Mouse (Mus musculus): Measurements from ENCODE around the gene Trim72. TPM values are rescaled to one million over a fixed set of nuclear protein-coding genes. Genes with fewer than 3 reads are reported as not detected.
A peak's percentile ranks its signal among the peaks of the same experiment; 100 is the strongest.

Gene Trim72
- polyA plus RNA-seq (2012): 0.02 TPM in 1 of 2 replicates, not detected in the other

DNA sequence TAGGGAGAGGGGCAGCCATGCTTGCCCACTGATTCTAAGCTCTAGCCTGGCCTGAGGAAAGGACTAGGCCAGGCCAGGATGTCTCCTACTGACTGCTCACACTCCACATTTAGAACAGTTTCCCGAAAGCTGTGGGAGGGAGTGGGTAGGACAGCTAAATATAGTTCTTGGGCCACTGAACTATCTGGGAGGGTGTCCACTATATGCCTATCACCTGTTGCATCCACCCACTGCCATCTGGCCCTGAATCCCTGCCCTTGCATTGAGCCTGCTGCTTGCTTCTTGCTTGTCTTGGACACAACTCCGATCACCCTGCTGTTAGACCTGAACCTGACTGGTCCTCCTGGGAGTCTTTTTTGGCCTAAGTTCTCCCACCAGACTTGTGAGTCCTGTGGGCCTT lies at the start of gene Trim72:
Trim72 (plus strand) TSS at position 262 of the 400 bp plus-strand sequence.
- TF ChIP-seq TAL1 (IDR thresholded peaks at IDR 0.05; ENCODE audit: low read length): no peak
- no peak for TF ChIP-seq GATA1 (IDR thresholded peaks at IDR 0.05; ENCODE audit: low read length)
- peaks cover 2% of the 10 kb centered on the region; the same call in 1 of the 2 replicates for H3K4me1 ChIP-seq (ENCODE audit: control insufficient read depth)
- peaks cover 3% of the 10 kb centered on the region; the same call in 1 of the 2 replicates for H3K9me3 ChIP-seq (ENCODE audit: control insufficient read depth, low read length)
- no peaks in the 10 kb centered on the region for H3K36me3 ChIP-seq (ENCODE audit: control insufficient read depth)
- H3K27me3 ChIP-seq (ENCODE audit: control insufficient read depth): peaks cover 13% of the 10 kb centered on the region
- H3K4me3 ChIP-seq (replicated peaks): no peak within 1 kb of the TSS

DNA sequence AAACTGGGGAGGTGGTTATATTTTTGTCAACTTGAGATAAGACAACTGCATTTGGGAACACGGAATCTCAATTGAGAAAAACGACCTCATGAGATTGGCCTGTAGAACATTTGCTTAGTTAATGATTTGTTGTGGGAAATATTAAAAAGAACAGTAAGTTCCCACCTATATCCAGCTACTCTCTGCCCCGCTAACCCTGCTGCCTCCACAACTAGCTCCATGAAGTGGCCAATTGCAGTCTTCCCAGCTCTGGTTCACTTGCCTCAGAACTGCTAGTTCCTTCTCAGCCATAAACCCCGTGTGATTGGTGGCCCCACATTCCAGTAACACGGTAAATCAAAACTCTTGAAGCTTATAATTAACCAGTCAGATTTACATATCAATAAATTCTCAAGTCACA lies 44.4 kb upstream of the Trim72 start:
- TF ChIP-seq GATA1 (IDR thresholded peaks at IDR 0.05; ENCODE audit: low read length) (no peak), TAL1 (IDR thresholded peaks at IDR 0.05; ENCODE audit: low read length) (no peak)
- H3K9me3 ChIP-seq (ENCODE audit: control insufficient read depth, low read length): no peaks in the 10 kb centered on the region
- H3K4me1 ChIP-seq (ENCODE audit: control insufficient read depth): no peaks in the 10 kb centered on the region
- no peaks in the 10 kb centered on the region for H3K36me3 ChIP-seq (ENCODE audit: control insufficient read depth)
- H3K4me3 ChIP-seq (replicated peaks): no peak overlapping the region
- H3K27me3 ChIP-seq (ENCODE audit: control insufficient read depth): peaks cover 2% of the 10 kb centered on the region

DNA sequence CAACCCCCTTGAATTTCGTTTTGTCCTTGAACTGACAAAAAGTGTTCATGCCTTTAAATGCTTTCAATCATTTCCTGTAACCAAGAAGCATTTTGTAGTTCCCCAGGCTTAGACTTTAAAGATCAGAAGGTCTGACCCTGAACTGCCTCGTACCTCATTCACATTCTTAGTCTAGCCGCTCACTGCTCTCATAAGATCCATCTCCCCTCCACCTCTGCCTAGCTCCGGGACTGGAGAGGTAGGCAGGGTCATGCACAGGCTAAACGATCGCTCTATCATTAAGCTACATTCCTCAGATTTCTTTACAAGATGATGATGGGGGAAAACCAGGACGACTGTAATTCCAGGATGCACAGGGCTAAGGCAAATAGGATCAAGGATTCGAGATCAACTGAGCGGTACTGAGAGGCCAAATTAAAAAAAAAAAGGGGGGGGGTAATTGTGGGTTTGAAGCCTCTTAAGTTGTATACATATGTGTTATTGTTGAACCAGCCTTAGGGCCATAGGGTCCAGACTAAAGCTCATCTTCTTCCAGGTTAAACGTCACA lies 37.3 kb upstream of the Trim72 start:
- Histone ChIP-seq H3K27me3 (ENCODE audit: control insufficient read depth) (no peaks in the 10 kb centered on the region), H3K4me1 (ENCODE audit: control insufficient read depth) (peaks cover 38% of the 10 kb centered on the region), H3K4me3 (replicated peaks) (peak overlapping the region; percentile 97), H3K36me3 (ENCODE audit: control insufficient read depth) (peaks cover 28% of the 10 kb centered on the region), H3K9me3 (ENCODE audit: control insufficient read depth, low read length) (no peaks in the 10 kb centered on the region)
- no peak for TF ChIP-seq TAL1 (IDR thresholded peaks at IDR 0.05; ENCODE audit: low read length)
- no peak for TF ChIP-seq GATA1 (IDR thresholded peaks at IDR 0.05; ENCODE audit: low read length)

DNA sequence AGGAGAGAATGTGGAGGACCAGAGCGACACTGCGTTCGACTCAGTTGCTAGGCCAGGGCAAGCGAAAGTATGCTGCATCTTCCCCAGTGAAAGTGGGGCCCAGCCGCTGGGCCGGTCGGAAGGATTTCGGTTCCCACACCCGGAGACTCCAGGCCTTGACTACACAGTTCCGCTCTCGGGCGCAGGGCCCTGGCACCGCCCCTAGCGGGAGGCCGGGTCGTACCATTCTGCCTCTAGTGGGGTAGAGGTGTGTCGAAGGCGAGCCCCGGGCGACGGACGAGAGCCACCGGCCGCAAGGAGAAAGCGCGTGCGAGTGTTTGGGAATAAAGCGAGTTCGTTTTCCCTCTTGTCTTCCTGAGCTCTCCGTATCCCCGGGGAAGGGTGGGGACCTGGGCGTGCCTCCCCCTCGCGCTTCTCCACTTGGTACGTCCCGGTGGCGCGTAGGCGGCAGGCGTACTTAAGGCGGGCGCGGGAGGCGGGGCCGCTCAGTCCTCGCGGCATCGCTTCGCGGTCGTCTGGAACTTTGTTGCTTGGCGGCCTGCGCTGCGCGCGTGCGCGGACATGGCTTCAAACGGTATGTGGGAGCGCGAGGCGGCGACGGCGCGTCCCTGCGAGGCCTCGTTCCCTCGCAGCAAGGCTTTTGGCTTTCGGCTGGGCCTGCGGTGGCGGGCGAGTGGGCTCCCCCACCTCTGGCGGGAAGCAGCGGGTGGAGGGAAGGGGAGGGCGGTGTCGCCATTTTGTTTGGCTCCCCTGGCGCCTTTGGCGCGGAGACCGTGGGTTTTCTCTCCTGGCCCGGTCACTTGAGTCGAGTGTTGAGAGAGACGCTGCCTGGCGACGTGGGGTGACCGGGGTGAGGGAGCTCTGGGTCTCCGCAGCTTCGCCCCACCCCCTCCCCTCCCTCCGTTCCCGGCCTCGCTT lies 36.5 kb upstream of the Trim72 start, which contains the start of gene Fus:
Fus (plus strand) TSS at position 454 of the 918 bp plus-strand sequence.
- Histone ChIP-seq H3K9me3 (ENCODE audit: control insufficient read depth, low read length) (no peaks in the 10 kb centered on the region), H3K4me3 (replicated peaks) (peak within 1 kb of the TSS; percentile 97), H3K36me3 (ENCODE audit: control insufficient read depth) (peaks cover 36% of the 10 kb centered on the region), H3K4me1 (ENCODE audit: control insufficient read depth) (peaks cover 42% of the 10 kb centered on the region), H3K27me3 (ENCODE audit: control insufficient read depth) (no peaks in the 10 kb centered on the region)
- TF ChIP-seq TAL1 (IDR thresholded peaks at IDR 0.05; ENCODE audit: low read length): no peak
- TF ChIP-seq GATA1 (IDR thresholded peaks at IDR 0.05; ENCODE audit: low read length): no peak

DNA sequence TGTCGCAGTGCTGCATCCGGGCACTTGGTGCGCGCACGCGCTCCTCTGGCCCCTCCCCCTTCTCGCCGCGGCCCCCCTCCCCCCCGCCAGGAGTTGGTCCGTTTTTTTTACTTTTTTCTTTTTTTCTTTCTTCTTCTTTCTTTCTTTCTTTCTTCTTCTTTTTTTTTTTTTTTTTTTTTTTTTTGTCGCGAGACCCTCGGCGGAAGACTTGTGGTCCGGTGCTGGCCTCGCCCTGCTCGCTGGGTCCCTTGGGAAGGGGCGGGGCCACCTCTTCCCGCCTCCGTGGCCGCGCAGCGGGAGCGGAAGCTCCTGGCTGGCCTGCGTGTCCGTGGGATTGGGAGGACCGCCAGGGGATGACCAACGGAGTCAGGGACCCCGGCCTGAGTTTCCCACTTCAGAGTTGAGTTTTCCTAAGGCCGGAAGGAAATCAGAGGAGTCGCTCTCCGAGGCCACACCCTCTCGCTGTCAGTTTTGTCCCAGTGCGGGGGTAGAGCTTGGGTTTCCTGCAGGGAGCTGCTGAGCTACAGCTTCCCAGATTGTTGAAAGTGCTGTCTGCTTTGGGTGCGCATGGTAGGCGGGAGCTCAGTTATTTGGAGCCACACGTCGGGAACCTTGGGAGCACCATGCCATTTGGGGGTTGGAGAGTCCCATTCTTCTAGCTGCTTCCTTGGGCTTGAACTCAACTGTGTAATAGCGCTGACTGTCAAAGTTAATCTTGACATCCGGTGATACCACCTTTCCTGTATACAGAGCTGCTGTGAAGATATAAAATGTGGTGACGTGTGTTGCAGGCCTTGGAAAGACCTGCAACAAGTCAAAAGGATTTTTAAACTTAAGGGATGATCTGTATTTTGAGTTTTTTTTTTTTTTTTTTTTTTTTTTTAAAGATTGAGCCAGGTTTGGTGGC lies 35.6 kb upstream of the Trim72 start:
- TF ChIP-seq TAL1 (IDR thresholded peaks at IDR 0.05; ENCODE audit: low read length) (no peak; the same call in 2 of the 3 replicates), GATA1 (IDR thresholded peaks at IDR 0.05; ENCODE audit: low read length) (no peak)
- no peaks in the 10 kb centered on the region for H3K9me3 ChIP-seq (ENCODE audit: control insufficient read depth, low read length)
- no peaks in the 10 kb centered on the region for H3K27me3 ChIP-seq (ENCODE audit: control insufficient read depth)
- H3K4me3 ChIP-seq (replicated peaks): peak overlapping the region; percentile 97
- peaks cover 42% of the 10 kb centered on the region for H3K4me1 ChIP-seq (ENCODE audit: control insufficient read depth)
- H3K36me3 ChIP-seq (ENCODE audit: control insufficient read depth): peaks cover 45% of the 10 kb centered on the region

DNA sequence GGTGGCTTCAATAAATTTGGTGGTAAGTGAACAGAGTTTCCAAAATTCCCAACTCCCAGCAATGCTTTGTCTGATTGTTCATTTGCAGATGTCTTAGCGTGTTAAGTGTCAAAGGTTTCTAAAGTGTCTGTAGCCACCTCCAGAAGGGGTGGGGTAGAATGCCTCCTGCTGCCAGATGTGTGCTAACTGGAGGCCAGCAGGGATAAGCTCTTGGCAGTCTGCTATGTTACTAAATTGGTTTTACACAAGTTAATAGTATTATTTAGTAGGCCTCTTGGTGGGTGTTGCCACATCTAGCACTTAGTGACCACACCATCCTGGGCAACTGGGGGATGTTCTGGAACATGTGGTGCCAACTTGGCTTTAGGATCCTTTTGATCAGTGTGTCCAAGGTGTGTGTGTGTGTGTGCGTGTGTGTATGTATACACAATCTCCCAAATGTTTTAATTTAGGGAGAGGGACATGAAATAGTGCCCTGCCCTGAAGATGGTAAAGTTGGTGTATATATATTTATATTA lies 29.3 kb upstream of the Trim72 start:
- TF ChIP-seq TAL1 (IDR thresholded peaks at IDR 0.05; ENCODE audit: low read length) (no peak), GATA1 (IDR thresholded peaks at IDR 0.05; ENCODE audit: low read length) (no peak)
- peaks cover 98% of the 10 kb centered on the region for H3K36me3 ChIP-seq (ENCODE audit: control insufficient read depth)
- H3K9me3 ChIP-seq (ENCODE audit: control insufficient read depth, low read length): no peaks in the 10 kb centered on the region
- no peak overlapping the region for H3K4me3 ChIP-seq (replicated peaks)
- H3K4me1 ChIP-seq (ENCODE audit: control insufficient read depth): peaks cover 11% of the 10 kb centered on the region
- no peaks in the 10 kb centered on the region for H3K27me3 ChIP-seq (ENCODE audit: control insufficient read depth)

DNA sequence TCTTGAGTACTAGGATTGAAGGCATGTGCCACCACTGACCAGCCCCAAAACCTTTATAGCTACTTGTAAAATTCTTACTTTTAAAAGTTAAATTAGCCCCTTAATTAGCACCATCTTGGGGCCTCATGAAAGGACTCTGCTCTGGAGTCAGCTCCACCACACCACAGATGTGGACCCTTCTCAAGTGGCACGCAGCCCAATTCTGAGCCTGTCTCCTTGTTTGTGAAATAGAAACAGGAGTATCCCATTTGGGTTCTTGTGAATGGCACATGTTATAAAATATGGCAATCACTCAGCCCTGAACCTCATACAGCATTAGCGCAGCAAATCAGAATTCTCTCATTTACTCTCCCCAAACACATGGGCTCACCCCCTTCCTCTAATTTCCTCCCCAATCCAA lies 24.9 kb upstream of the Trim72 start:
- H3K9me3 ChIP-seq (ENCODE audit: control insufficient read depth, low read length): no peaks in the 10 kb centered on the region
- no peak for TF ChIP-seq GATA1 (IDR thresholded peaks at IDR 0.05; ENCODE audit: low read length)
- no peak for TF ChIP-seq TAL1 (IDR thresholded peaks at IDR 0.05; ENCODE audit: low read length)
- no peaks in the 10 kb centered on the region for H3K4me1 ChIP-seq (ENCODE audit: control insufficient read depth)
- no peaks in the 10 kb centered on the region for H3K27me3 ChIP-seq (ENCODE audit: control insufficient read depth)
- H3K36me3 ChIP-seq (ENCODE audit: control insufficient read depth): peaks cover 100% of the 10 kb centered on the region
- H3K4me3 ChIP-seq (replicated peaks): no peak overlapping the region

DNA sequence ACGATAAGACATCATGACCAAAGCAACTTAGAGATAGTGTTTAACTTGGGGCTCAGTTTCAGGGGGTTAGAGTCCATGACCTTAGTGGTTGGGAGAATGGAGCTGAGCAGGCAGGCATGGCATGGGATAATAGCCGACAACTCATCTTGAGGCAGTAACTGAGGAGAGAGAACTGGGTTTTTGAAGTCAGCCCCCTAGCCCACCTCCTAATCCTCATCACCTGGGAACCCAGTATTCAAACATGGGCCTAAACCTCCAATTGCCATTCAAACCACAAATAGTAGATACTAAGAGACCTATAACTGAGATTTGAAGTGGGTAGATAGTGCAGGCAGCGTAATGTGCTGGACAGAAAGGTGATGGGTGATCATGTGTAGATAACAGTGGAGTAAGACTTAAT lies 23.1 kb upstream of the Trim72 start:
- H3K4me1 ChIP-seq (ENCODE audit: control insufficient read depth): no peaks in the 10 kb centered on the region
- peaks cover 100% of the 10 kb centered on the region for H3K36me3 ChIP-seq (ENCODE audit: control insufficient read depth)
- no peak overlapping the region for H3K4me3 ChIP-seq (replicated peaks)
- TF ChIP-seq TAL1 (IDR thresholded peaks at IDR 0.05; ENCODE audit: low read length): no peak
- TF ChIP-seq GATA1 (IDR thresholded peaks at IDR 0.05; ENCODE audit: low read length): no peak
- no peaks in the 10 kb centered on the region for H3K27me3 ChIP-seq (ENCODE audit: control insufficient read depth)
- H3K9me3 ChIP-seq (ENCODE audit: control insufficient read depth, low read length): no peaks in the 10 kb centered on the region

All from erythroblast, embryonic 14.5 days (primary cell).